Mouse (Mus musculus): ENCODE measurements around the gene Dido1. TPM values are rescaled to one million over a fixed set of nuclear protein-coding genes. Genes with fewer than 3 reads are reported as not detected.

The Dido1 gene
- polyA plus RNA-seq, 1 experiment from 2014 or later, result 16.4 TPM

DNA sequence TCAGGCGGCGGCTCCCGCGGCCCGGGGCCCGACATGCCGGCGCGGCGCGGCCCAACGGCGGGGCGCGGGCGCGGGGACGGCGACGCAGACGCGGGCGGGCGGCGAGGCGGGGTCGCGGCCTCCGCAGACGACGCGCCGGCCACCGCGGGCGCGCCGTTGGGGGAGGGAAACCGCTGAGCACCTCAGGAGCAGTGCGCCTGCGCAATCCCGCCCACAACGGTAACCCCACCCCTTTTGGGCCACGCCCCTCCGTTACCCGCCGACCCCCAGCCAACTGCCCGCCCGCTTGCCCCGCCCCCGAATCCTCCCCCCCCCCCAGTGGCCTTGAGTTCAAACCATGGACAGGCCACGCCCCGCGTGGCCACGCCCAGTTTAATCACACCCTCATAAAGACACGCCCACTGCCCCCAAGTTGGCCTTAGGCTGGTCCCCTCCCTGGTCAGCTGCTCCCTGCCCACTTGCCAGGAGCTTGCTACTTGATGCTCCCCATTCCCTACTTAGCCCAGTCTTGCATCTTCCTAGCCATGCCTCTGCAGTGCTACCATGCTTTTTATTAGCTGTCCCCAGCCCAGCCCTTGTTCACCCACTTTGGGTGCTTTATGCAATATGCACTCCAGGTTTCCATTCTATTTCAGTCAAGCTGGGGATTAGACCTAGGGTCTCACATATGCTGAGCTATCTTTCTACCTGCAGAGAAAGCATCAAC is 67.1 kb downstream of the Dido1 start, which contains the start of gene Tcfl5:
TSS of gene Tcfl5 (minus strand) at position 154 of the 706 bp plus-strand sequence.
- peaks cover 6% of the 10 kb centered on the region; the same call in 1 of the 2 replicates for H3K4me1 ChIP-seq
- no peak for ATAC-seq (ENCODE audit: extremely low read depth, insufficient number of reproducible peaks, low FRiP score, low TSS enrichment)
- no peak within 1 kb of the TSS for H3K27ac ChIP-seq (replicated peaks)
- peak within 1 kb of the TSS; percentile 65 for H3K4me2 ChIP-seq
- WGBS, result 2% methylated on average over 16 of the region's 56 CpGs
- peaks cover 22% of the 10 kb centered on the region for H3K9me3 ChIP-seq
- H3K36me3 ChIP-seq, result no peaks in the 10 kb centered on the region
- peak within 1 kb of the TSS; percentile 48 for H3K4me3 ChIP-seq
- H3K9ac ChIP-seq, result peak within 1 kb of the TSS; percentile 47; the same call in 1 of the 2 replicates
- H3K27me3 ChIP-seq (replicated peaks), result peaks cover 85% of the 10 kb centered on the region

DNA sequence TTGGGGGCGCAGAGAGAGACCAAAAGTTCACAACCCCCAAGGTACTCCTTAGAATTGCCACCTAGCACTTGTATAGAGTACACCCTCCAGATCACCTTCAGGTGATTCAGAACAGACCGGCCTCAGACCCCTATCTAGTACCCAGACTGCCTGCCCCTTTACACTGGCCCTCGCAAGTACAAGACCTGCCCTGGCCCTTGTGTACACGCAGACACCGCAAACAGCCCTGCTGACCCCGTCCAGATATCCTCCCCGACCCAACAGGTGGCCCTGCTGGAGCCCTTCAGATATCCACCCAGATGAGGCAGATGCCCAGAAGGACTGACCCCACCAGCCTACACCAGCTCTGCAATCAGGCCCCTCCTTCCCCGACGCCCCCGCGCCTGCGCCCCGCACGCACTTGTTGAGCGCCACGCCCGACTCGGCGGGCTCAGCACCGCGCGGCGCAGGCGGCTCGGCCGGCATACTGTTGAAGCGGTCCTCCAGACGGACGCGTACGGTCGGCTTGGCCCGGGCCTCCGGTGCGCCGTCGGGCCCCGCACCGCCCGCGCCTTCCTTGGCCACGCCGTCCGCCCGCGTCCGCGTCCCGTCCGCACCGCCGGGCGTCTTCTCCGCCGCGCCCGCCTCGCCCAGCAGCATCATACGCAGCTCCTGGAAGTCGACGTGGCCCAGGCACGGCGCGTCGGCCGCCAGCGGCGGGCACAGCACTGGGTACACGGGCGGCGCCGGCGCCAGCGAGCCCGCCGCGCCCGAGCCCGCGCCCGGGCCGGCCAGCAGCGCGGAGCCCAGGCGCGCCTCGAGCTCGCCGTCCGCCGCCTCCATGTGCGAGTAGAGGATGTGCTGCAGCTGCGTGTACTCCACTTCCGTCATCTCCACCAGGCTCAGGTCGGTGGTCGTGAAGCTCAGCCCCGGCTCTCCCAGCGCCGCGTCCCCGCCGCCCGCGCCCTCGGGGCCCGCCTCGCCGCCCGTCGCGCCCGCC is 67.9 kb downstream of the Dido1 start:
- no peak overlapping the region for H3K27ac ChIP-seq (replicated peaks)
- 2% methylated on average over 98 of the region's 112 CpGs for WGBS
- H3K4me3 ChIP-seq, result peak overlapping the region; percentile 48
- peak overlapping the region; percentile 47; the same call in 1 of the 2 replicates for H3K9ac ChIP-seq
- H3K36me3 ChIP-seq, result no peaks in the 10 kb centered on the region
- peaks cover 80% of the 10 kb centered on the region for H3K27me3 ChIP-seq (replicated peaks)
- ATAC-seq (ENCODE audit: extremely low read depth, insufficient number of reproducible peaks, low FRiP score, low TSS enrichment), result no peak; the same call in 1 of the 2 replicates
- H3K4me2 ChIP-seq, result peak overlapping the region; percentile 65
- peaks cover 22% of the 10 kb centered on the region for H3K9me3 ChIP-seq
- peaks cover 6% of the 10 kb centered on the region; the same call in 1 of the 2 replicates for H3K4me1 ChIP-seq

DNA sequence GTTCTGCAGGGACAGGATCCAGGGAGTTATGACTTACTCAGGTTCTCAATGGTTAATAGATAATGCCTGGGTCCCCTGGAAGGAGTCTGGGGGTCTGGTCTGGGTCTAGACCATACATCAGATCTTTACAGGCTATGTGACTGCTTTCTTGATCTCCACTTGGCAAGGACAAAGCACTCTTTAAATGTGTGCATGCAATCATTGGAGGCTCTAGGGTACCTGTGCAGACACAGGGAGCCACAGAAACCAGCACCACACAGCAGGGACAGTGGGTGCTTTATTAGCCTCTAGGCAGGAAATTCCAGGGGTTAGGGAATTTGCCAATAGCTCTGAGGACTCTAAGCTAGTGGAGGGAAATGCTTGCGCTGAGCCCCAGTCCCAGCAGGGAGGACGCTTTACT is 97.9 kb downstream of the Dido1 start:
- Histone ChIP-seq H3K4me3 (no peak overlapping the region), H3K9ac (no peak overlapping the region), H3K36me3 (no peaks in the 10 kb centered on the region), H3K4me1 (no peaks in the 10 kb centered on the region), H3K4me2 (no peak overlapping the region), H3K27ac (replicated peaks) (no peak overlapping the region), H3K27me3 (replicated peaks) (0 out of 2 replicates have a peak, but pooled peaks cover 3% of the 10 kb centered on the region), H3K9me3 (no peaks in the 10 kb centered on the region)
- ATAC-seq (ENCODE audit: extremely low read depth, insufficient number of reproducible peaks, low FRiP score, low TSS enrichment), result no peak
- WGBS, result 75% methylated on average over 2 of the region's 2 CpGs

GRCm38 (mm10) chr2:180610283-180610682 is 99.5 kb downstream of the Dido1 start:
- no peak overlapping the region for H3K4me3 ChIP-seq
- no peaks in the 10 kb centered on the region for H3K9me3 ChIP-seq
- 61% methylated on average over 4 of the region's 4 CpGs for WGBS
- H3K4me2 ChIP-seq, result no peak overlapping the region
- H3K27ac ChIP-seq (replicated peaks), result no peak overlapping the region
- no peak overlapping the region for H3K9ac ChIP-seq
- 0 out of 2 replicates have a peak, but pooled peaks cover 3% of the 10 kb centered on the region for H3K27me3 ChIP-seq (replicated peaks)
- no peaks in the 10 kb centered on the region for H3K36me3 ChIP-seq
- ATAC-seq (ENCODE audit: extremely low read depth, insufficient number of reproducible peaks, low FRiP score, low TSS enrichment), result no peak
- no peaks in the 10 kb centered on the region for H3K4me1 ChIP-seq

Other genes starting within 250 kb of the Dido1 start
- gene Ntsr1, start 210.0 kb downstream of the Dido1 start, polyA plus RNA-seq (2015; fragmentation: Nextera tagmentation; extraction: Ambion mirVana), result 1.3 and 1.8 TPM in 2 replicates
- 22.6 and 23.4 TPM in 2 replicates for gene Mrgbp, start 128.7 kb downstream of the Dido1 start, polyA plus RNA-seq (2015; fragmentation: Nextera tagmentation; extraction: Ambion mirVana)
- 53.5 and 54.4 TPM in 2 replicates for gene Ogfr, start 120.8 kb downstream of the Dido1 start, polyA plus RNA-seq (2015; fragmentation: Nextera tagmentation; extraction: Ambion mirVana)
- gene Col9a3, start 112.2 kb downstream of the Dido1 start, polyA plus RNA-seq (2015; fragmentation: Nextera tagmentation; extraction: Ambion mirVana), result 16.0 and 19.3 TPM in 2 replicates
- not detected in 2 replicates for gene Tcfl5, start 67.3 kb downstream of the Dido1 start, polyA plus RNA-seq (2015; fragmentation: Nextera tagmentation; extraction: Ambion mirVana)
- 43.8 and 50.4 TPM in 2 replicates for gene Gid8, start 118 bp upstream of the Dido1 start, polyA plus RNA-seq (2015; fragmentation: Nextera tagmentation; extraction: Ambion mirVana)
- 0.65 and 1.1 TPM in 2 replicates for gene Slc17a9, start 15.3 kb upstream of the Dido1 start, polyA plus RNA-seq (2015; fragmentation: Nextera tagmentation; extraction: Ambion mirVana)
- gene Bhlhe23, start 66.9 kb upstream of the Dido1 start, polyA plus RNA-seq (2015; fragmentation: Nextera tagmentation; extraction: Ambion mirVana), result not detected in 2 replicates
- 31.8 and 34.0 TPM in 2 replicates for gene Ythdf1, start 210.9 kb upstream of the Dido1 start, polyA plus RNA-seq (2015; fragmentation: Nextera tagmentation; extraction: Ambion mirVana)
- gene Birc7, start 219.0 kb upstream of the Dido1 start, polyA plus RNA-seq (2015; fragmentation: Nextera tagmentation; extraction: Ambion mirVana), result 0.44 and 0.47 TPM in 2 replicates
- 47.3 and 49.3 TPM in 2 replicates for gene Nkain4, start 244.7 kb upstream of the Dido1 start, polyA plus RNA-seq (2015; fragmentation: Nextera tagmentation; extraction: Ambion mirVana)